Mouse (Mus musculus): ENCODE results near the gene Acsl1.
A peak's percentile ranks its signal among the peaks of the same experiment; 100 is the strongest.

The Acsl1 gene

GRCm38 (mm10) chr8:46470792-46471781 lies at the start of gene Acsl1:
Gene Acsl1 (plus strand): TSS chr8:46471037.
- ATAC-seq (ENCODE audit: low TSS enrichment), result peak; percentile 71

GRCm38 (mm10) chr8:46421515-46421914 lies 49.3 kb upstream of the Acsl1 start:
- ATAC-seq (ENCODE audit: low TSS enrichment), result no peak; the same call in 1 of the 2 replicates

- ATAC-seq (ENCODE audit: low TSS enrichment), result no peak
These were observed 42.9 kb upstream of the Acsl1 start for GRCm38 (mm10) chr8:46427940-46428339.

DNA sequence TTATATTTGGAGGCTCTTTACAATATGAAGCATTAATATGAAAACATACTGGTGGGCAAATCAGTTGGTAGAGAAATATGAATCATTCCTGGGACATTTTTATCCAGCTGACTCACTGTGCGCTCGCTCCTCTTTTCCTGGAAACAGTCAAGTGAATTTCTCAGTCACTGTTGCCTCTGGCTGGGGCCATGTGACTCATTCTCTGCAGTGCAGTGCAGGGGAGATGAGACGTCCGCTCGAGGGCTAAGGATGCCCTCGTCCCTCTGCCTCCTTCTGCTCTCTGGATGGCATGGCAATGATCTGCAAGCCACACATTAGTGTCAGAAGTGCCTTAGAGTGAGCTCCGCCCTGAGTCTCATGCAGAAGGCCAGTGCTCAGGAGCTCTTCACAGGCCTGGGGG lies 41.0 kb upstream of the Acsl1 start:
- ATAC-seq (ENCODE audit: low TSS enrichment), result peak; percentile 96

- no peak for ATAC-seq (ENCODE audit: low TSS enrichment)
These were observed 38.9 kb upstream of the Acsl1 start for GRCm38 (mm10) chr8:46431921-46432320.

DNA sequence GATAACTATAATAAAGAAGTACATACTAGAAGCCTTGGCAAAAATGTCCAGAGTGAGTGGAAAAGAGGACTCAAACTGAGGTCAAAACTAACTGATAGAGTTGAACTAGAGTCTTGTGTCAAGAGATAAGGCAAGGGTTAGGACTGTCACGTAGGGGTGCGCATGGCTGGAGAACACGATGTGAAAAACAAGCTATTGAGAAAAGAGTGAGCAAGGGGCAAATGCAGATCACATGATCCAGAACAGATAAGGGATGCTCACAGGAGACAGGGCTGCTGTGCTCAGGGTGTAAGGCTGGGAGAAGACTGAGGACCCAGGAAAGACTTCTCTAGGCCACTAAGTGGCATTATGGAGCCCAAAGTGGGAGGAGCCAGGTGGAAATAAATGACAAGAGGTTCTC lies 38.3 kb upstream of the Acsl1 start:
- ATAC-seq (ENCODE audit: low TSS enrichment), result no peak

DNA sequence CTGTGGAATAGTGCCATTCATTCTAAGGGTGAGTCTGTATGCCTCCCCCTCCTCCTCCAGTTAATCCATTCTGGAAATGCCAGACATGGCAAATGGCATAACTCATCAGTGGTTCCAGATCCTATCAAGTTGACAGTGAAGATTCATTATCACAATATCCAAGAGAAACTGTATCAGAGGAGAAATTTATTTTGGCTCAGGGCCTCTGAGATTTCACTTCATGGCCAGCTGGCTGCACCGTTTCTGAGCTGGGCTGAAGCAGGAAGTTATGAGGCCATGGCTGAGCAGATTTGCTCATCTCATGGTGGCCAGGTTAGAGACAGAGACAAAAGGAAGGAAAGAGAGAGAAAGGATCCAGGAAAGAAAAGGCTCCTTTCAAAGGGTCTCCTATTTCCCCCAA lies 37.2 kb upstream of the Acsl1 start:
- ATAC-seq (ENCODE audit: low TSS enrichment), result no peak

DNA sequence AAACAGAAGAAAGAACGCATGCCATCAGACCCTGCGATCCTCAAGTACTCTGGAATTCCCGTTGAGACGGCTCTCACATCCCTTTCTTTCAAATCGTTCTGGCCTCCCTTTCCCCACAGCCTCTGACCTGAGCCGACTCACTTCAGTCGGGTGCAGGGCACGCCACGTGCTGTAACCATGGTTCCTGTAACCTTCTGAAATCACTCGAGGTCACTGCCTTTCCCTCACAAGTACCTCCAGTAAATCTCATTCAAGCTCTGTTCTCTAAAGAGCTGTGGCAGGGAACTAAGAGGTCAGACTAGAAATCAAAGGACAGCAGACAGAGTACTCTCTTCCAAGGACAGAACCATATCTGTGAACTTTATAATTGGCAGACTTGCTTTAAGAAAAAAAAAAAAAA lies 32.3 kb upstream of the Acsl1 start:
- no peak for ATAC-seq (ENCODE audit: low TSS enrichment)

- no peak for ATAC-seq (ENCODE audit: low TSS enrichment)
These were observed 24.6 kb upstream of the Acsl1 start for GRCm38 (mm10) chr8:46445964-46446915.

GRCm38 (mm10) chr8:46447334-46447733 lies 23.5 kb upstream of the Acsl1 start:
- ATAC-seq (ENCODE audit: low TSS enrichment), result no peak

DNA sequence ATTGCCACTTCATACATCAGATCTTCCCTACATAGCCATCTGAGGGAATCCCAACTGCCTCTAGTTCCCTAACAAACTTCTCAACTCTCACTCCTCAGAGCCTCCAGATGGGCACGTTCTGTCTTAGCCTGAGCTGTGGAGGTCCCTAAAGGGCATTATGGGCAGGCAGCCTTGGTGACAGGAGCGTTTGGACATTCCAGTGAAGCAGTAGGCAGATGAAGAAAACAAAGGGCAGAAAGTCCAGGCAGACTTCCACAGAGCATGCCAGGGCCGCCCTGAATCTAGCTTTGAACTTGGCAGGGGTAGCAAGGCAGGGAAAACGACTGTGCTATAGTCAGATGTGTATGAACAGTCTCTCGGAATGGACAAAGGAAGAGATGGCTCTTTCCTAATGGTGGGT lies 22.2 kb upstream of the Acsl1 start:
- ATAC-seq (ENCODE audit: low TSS enrichment), result no peak

GRCm38 (mm10) chr8:46449063-46449462 lies 21.8 kb upstream of the Acsl1 start:
- ATAC-seq (ENCODE audit: low TSS enrichment), result no peak

DNA sequence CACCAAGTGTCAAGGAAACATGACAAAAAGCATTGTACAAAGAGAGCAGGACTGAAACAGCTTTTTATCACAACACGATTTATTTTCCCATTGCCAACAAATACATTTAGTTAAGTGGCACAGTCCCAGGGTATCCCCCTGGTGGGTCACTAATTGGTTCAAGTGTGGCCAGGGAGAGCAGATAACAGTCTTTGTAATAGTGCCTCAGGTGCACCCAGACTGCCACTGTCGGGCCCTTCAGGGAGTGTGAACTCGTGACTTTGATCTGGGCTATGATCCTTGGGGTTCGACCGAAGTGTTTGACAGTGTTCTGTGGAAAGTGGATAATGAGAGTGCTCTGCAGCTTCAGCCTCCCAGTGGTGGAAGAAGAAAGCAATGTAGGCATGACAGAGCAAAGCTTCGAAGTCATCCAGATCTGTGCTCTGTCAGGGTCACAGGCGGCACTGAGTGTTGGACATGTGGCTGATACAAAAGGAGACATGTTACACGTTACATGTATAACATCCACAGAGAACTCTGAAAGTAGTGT lies 21.1 kb upstream of the Acsl1 start:
- no peak for ATAC-seq (ENCODE audit: low TSS enrichment)

DNA sequence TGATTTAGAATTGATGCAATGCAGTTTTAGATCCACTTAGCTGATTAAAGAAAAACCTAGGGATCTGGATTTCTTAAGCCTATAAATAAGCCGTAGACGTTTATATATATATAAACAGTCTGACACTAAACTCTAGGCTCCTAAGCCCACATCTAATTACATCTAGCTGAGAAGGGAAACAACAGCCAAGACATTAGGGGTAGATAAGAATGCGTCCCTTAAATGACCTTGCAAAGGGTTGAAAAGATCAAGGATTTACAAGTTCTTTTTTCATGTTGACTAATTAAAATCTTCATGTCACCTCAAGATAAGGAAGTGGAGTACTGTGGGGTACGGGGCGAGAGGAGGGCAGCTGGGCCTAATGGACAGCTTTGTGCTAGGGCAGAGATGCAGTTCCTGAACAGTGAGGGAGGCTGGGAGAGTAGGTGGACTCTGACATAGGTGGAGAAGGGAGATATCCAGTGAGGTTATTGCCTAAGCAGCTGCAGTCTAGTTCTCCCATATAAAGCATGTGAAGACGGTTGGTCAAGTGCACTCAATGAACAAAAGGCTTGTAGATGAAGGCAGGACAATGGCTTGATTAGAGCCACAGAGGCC lies 12.5 kb upstream of the Acsl1 start:
- ATAC-seq (ENCODE audit: low TSS enrichment), result no peak

GRCm38 (mm10) chr8:46468400-46468799 lies 2.4 kb upstream of the Acsl1 start:
- ATAC-seq (ENCODE audit: low TSS enrichment), result no peak

DNA sequence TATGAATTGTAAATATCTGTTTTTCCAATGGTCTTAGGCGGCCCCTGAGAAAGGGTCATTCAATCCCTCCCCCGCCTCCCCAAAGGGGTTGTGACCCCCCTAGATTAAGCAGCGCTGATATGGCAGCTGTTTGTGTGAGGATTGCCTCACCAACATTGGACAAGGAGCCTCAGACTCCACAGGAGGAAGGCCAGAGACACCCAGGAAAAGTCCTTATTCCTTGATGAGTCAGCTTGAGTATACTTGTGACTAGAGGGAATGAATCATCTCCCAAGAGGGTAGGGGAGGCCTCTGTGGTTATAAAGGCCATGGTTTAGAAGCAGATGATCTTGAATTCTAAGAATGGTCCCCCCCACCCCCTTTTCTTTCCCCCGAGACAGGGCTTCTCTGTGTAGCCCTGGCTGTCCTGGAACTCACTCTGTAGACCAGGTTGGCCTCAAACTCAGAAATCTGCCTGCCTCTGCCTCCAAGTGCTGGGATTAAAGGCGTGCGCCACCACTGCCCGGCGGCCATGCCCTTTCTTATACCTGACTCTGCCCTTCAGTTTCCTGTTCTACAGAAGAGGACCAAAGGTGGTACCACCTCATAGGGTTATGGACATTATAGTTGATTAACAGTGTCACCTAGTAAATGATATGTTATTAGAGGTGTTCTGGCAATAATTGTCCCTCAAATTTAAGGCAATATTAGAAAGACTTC lies 1.6 kb upstream of the Acsl1 start:
- no peak for ATAC-seq (ENCODE audit: low TSS enrichment)

DNA sequence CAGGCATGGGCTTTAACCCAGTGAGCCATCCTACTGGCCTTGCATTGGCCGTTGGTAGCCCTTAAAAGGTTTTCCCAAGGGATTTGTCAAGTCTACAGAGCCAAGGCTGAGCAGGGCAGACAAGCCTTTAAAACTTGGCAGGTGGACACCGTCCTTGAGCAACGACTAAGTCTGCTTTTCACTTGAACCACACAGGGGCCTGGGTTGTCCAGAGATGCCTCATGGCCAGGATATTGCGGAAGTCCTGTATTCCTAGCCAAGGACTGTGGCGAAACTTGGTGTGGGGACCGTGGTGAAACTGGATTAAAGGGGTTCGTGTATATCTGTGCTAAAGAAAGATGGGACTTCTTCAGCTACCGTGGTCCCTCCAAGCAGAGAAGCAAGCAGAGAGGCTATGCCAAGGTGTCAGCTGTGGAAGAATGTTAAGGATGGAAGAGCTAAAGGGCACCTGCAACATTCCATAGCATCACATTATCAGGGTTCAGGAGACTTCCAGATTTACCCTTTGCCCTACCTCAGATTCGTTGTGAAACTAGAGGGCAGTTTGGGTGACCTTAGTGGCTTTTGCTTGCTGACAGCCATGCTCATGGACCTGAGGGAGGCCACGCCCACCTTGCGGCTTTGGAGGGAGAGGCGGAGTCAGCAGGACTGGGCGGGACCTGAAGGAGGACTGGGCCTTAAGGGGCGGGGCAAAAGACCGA lies 596 bp upstream of the Acsl1 start:
- ATAC-seq (ENCODE audit: low TSS enrichment), result peak; percentile 86

GRCm38 (mm10) chr8:46471926-46472485 lies 1.2 kb downstream of the Acsl1 start:
- ATAC-seq (ENCODE audit: low TSS enrichment), result 0 out of 2 replicates have a peak, but pooled peaks have one; percentile 5

DNA sequence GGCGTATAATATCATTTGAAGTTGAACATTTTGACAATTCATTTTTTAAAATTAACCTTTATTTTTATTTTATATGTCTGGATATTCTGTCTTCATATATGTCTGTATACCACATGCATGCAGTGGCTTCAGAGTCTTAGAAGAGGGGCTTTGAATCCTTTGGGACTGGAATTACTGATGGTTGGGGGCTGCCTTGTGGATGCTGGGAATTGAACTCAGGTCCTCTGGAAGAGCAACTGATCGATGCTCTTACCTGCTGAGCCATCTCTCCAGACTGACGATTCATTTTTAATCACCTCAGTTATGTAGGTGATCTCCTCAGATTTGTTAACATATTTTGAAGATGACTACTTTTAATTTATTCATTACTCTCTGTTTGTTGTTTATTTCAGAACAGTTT lies 3.3 kb downstream of the Acsl1 start:
- no peak for ATAC-seq (ENCODE audit: low TSS enrichment)

GRCm38 (mm10) chr8:46474634-46475033 lies 3.8 kb downstream of the Acsl1 start:
- ATAC-seq (ENCODE audit: low TSS enrichment), result no peak
